Mouse (Mus musculus) kidney, adult 2 months (tissue): ENCODE measurements around the gene Gm21312. TPM values are rescaled to one million over a fixed set of nuclear protein-coding genes. Genes with fewer than 3 reads are reported as not detected.
"Not testable (repeated sequence)": the region's sequence is repeated elsewhere in the genome, so short reads cannot be mapped to it uniquely, and the experiment has no call there.

ENCODE experiments used
- DNase-seq: peaks from one replicate; pipeline ENCODE4 v3.0.0; 2021
- H3K27ac ChIP-seq: fragments of 200-500 bp; 2 replicates; pipeline ENCODE4 v1.5.1; 2012; ENCODE audit warnings: low read depth, low read length, control low read depth, inconsistent platforms; ENCODE audit not compliant: insufficient read depth
- H3K27me3 ChIP-seq: fragments of 200-500 bp; replicated peaks from 2 replicates; pipeline ENCODE4 v1.6.1; 2012; ENCODE audit warnings: mild to moderate bottlenecking, moderate library complexity, low read length, inconsistent platforms; ENCODE audit not compliant: control insufficient read depth, insufficient read depth
- H3K36me3 ChIP-seq: fragments of 200-500 bp; 2 replicates; pipeline ENCODE4 v1.6.1; 2012; ENCODE audit warnings: mild to moderate bottlenecking, moderate library complexity, low read length, inconsistent platforms; ENCODE audit not compliant: control insufficient read depth, insufficient read depth
- H3K4me1 ChIP-seq: fragments of 200-500 bp; 2 replicates; pipeline ENCODE4 v1.6.1; 2011; ENCODE audit warnings: low read length; ENCODE audit not compliant: control insufficient read depth, insufficient read depth
- H3K4me3 ChIP-seq: fragments of 200-500 bp; 2 replicates; pipeline ENCODE4 v1.5.1; 2011; ENCODE audit warnings: mild to moderate bottlenecking, low read depth, low read length, control low read depth; ENCODE audit not compliant: insufficient read depth
- CTCF ChIP-seq: fragments of 200-500 bp; conservative IDR thresholded peaks from 2 replicates; pipeline ENCODE4 v1.5.1; 2011; ENCODE audit warnings: low read depth, mild to moderate bottlenecking, control low read depth, low read length, moderate library complexity, mixed read lengths; ENCODE audit not compliant: insufficient read depth, insufficient read length
- POLR2A ChIP-seq: fragments of 200-500 bp; IDR thresholded peaks from one replicate; pipeline ENCODE4 v1.6.1; 2011; ENCODE audit warnings: low read depth, low read length, control low read depth
- WGBS: fragments of 180-500 bp; shearing (Covaris S2); methylation state at CpG from one replicate; pipeline ENCODE4 v1.1.7; 2018; 5-methylcytosine and 5-hydroxymethylcytosine counted together
- polyA plus RNA-seq: library from polyadenylated mRNA; depleted of rRNA; stranded (reverse); fragments of >200 nt; gene quantifications from 2 replicates; pipeline ENCODE4 v1.2.3, GENCODE M21; 2012; rRNA removed

Gene Gm21312
- not detected in 2 replicates for polyA plus RNA-seq

- not testable (repeated sequence) for H3K36me3 ChIP-seq, H3K4me1 ChIP-seq, H3K4me3 ChIP-seq, DNase-seq, H3K27me3 ChIP-seq, H3K27ac ChIP-seq
- WGBS: no CpG with 5 or more reads among the region's 3 CpGs
These were observed at the start of gene Gm21312 for GRCm38 (mm10) chr10:104176724-104177123. Gm21312 (plus strand) TSS chr10:104177024.

GRCm38 (mm10) chr10:104142687-104143086 is 34.1 kb upstream of the Gm21312 start, which contains the start of gene Gm21293:
Gm21293 (plus strand) TSS chr10:104142987.
- not testable (repeated sequence) for H3K27ac ChIP-seq, H3K27me3 ChIP-seq, H3K4me3 ChIP-seq, H3K36me3 ChIP-seq, DNase-seq, H3K4me1 ChIP-seq
- no CpG with 5 or more reads among the region's 3 CpGs for WGBS

- H3K27ac ChIP-seq, H3K4me1 ChIP-seq, DNase-seq, H3K27me3 ChIP-seq, H3K4me3 ChIP-seq, H3K36me3 ChIP-seq: not testable (repeated sequence)
- WGBS: no CpG with 5 or more reads among the region's 3 CpGs
These were observed 25.6 kb upstream of the Gm21312 start, which contains the start of gene Gm6763 for GRCm38 (mm10) chr10:104151197-104151596. Gm6763 (plus strand) TSS chr10:104151497.

- not testable (repeated sequence) for H3K4me3 ChIP-seq, H3K36me3 ChIP-seq, DNase-seq, H3K27me3 ChIP-seq, H3K27ac ChIP-seq, H3K4me1 ChIP-seq
- WGBS: no CpG with 5 or more reads among the region's 3 CpGs
These were observed 17.1 kb upstream of the Gm21312 start, which contains the start of gene Gm8764 for GRCm38 (mm10) chr10:104159706-104160105. Gm8764 (plus strand) TSS chr10:104160006.

GRCm38 (mm10) chr10:104168215-104168614 is 8.6 kb upstream of the Gm21312 start, which contains the start of gene Gm21304:
Gm21304 (plus strand) TSS chr10:104168515.
- H3K36me3 ChIP-seq, DNase-seq, H3K4me3 ChIP-seq, H3K4me1 ChIP-seq, H3K27me3 ChIP-seq, H3K27ac ChIP-seq: not testable (repeated sequence)
- WGBS: no CpG with 5 or more reads among the region's 3 CpGs

- no CpG with 5 or more reads among the region's 3 CpGs for WGBS
- H3K4me3 ChIP-seq, H3K27me3 ChIP-seq, DNase-seq, H3K27ac ChIP-seq, H3K36me3 ChIP-seq, H3K4me1 ChIP-seq: not testable (repeated sequence)
These were observed 8.4 kb downstream of the Gm21312 start, which contains the start of gene Gm20765 for GRCm38 (mm10) chr10:104185233-104185632. Gm20765 (plus strand) TSS chr10:104185533.

- WGBS: no CpG with 5 or more reads among the region's 3 CpGs
These were observed 16.9 kb downstream of the Gm21312 start, which contains the start of gene Gm4340 for GRCm38 (mm10) chr10:104193742-104194141. Gm4340 (plus strand) TSS chr10:104194042.

GRCm38 (mm10) chr10:104209655-104210054 is 32.8 kb downstream of the Gm21312 start:
- Histone ChIP-seq H3K4me1 (no peaks in the 10 kb centered on the region), H3K4me3 (no peak overlapping the region), H3K27me3 (no peaks in the 10 kb centered on the region), H3K36me3 (no peaks in the 10 kb centered on the region), H3K27ac (no peak overlapping the region)
- no peak for TF ChIP-seq CTCF
- no peak for TF ChIP-seq POLR2A
- no peak for DNase-seq
- 86% methylated on average over 1 of the region's 1 CpGs for WGBS

More at GRCm38 (mm10) chr10:104193742-104194141, 16.9 kb downstream of the Gm21312 start, which contains the start of gene Gm4340:
- not testable (repeated sequence) for H3K27me3 ChIP-seq, H3K4me3 ChIP-seq, H3K36me3 ChIP-seq, H3K4me1 ChIP-seq, DNase-seq, H3K27ac ChIP-seq
